Mouse (Mus musculus) small intestine, adult 2 months (tissue): ENCODE results near the gene Spry1.

ENCODE experiments used
- CTCF ChIP-seq: fragments of 200-500 bp; IDR thresholded peaks from 2 replicates; pipeline ENCODE4 v1.5.1; 2012; ENCODE audit warnings: low read depth, mild to moderate bottlenecking, control low read depth, inconsistent platforms, low read length, moderate library complexity, mixed read lengths; ENCODE audit not compliant: insufficient replicate concordance, insufficient read length; ENCODE audit errors: extremely low read depth
- POLR2A ChIP-seq: fragments of 200-500 bp; IDR thresholded peaks from 2 replicates; pipeline ENCODE4 v1.6.1; 2012; ENCODE audit warnings: low read depth, mild to moderate bottlenecking, control low read depth, inconsistent platforms, low read length, moderate library complexity

DNA sequence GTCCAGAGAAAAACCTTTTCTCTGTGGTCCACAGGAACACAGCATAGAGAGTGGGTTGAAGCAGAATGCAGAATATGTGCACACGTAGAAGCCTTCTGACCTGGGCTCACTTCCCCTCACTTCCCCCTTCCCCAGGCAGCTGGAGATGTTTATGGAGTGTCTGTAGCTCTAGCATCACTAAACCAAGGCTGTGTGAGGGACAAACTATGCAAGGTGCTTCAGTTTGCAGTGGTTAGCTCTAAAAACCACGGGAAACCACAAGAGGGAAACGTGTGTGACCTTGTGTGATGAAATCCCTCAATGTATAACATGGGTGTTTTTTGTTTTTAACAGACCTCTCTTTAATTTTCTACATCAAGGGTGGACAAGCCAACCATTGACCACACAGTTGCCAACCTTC is 36.2 kb upstream of the Spry1 start:
- TF ChIP-seq POLR2A = no peak
- no peak for TF ChIP-seq CTCF
